Mouse (Mus musculus) lung, postnatal 14 days (tissue): ENCODE measurements around the gene Unc45a.
A peak's percentile ranks its signal among the peaks of the same experiment; 100 is the strongest.

Experiments
- DNase-seq: peaks from one replicate; pipeline ENCODE4 v3.0.0; 2021

Gene Unc45a

GRCm38 (mm10) chr7:80340793-80341192, at the start of gene Unc45a:
Gene Unc45a, minus strand, starts transcription at chr7:80341005.
- DNase-seq: peak; percentile 76

DNA sequence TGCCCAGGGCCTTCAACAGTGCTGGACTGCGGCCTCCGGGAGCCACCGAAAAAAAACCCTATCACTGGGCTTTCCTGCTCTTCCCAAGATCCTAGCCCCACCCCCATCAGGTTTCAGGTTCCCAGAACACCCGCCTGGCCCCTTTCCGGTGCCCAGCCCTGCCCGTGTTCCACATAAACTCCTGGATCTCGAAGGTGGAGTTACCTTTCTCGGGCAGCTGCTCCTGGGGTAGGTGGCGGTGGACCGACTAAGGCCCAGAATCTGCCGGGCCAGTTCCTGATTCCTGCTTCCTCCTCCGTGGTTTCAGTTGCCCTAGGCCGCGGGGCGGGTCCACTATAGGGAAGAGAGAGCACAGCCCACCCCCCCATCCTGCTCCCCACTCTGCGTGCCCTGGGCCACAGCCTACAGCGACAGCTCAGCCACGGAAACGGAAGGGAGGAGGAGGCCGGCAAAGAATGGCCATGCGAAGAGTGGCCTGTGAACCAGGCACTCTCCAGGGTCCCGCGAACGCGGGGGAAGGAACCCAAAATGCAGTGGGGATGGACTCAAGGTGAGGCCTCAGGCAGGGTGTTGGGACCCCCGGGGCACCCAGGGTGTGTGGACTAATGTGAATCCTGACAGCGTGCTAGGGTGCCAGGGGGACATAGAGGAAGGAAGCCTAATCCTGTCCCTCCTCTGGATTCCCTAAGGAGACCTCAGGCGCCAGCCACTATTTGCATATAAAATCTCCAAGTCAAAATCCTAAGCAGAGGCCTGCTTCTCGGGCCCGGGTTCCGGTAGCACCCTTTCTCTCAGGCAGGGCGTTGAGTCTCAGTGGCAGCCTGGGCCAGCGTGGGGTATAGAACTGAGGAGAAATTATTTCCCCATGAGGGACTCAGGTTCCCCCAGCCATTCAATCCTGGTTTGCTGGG, 47.1 kb upstream of the Unc45a start, which contains the start of gene Fes:
Fes (minus strand) TSS at position 314 of the 911 bp plus-strand sequence.
- DNase-seq: peak; percentile 74

DNA sequence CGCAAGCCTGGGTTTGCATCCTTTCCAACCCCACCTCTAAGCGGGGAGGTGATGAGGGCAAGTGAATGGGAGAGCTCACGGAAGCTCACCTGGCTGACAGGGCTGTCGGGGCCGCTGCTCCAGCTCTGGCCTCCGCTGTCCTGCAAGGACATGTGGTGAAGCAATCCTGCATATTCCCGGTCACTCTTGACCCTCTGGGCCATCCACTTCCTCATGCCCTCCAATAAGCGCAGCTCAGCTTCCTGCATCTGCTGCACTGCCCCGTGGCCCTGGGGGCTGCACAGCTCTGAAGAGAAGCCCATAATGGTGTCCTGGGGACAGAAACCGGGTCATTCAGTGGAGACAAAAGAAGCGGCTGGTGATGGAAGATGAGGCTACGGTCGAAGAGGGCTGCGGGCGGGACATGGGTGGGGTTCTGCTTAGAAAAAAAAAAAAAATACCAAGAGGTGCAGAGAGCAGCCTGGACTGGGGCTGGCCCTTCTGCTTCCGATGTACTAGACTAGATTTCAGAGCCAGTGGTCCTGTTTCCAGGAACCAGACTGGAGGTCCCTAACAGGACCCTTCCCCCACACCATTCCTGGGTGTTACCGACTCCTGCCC, 46.3 kb upstream of the Unc45a start:
- peak; percentile 39 for DNase-seq

- peak; percentile 97 for DNase-seq
Observed at GRCm38 (mm10) chr7:80386235-80386930, 45.6 kb upstream of the Unc45a start.

DNA sequence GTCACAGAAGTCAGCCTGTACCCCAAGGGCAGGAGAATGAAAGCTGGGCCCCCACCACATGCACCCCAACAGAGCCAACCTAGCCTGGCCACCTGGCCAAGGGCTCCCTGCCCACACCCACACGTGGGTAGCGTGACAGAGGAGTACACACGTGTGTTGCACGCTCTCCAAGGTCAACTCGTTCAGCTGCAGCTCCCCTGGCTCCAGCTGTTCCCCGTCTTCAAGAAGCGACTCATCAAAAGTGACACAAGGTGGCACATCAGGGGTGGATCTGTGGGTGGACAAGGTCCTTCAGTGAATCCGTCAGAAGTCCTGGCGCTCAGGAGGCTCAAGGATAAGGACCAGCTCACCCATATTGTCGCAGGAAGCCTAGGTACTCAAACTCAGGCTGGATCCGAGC, 42.1 kb upstream of the Unc45a start:
- no peak for DNase-seq

DNA sequence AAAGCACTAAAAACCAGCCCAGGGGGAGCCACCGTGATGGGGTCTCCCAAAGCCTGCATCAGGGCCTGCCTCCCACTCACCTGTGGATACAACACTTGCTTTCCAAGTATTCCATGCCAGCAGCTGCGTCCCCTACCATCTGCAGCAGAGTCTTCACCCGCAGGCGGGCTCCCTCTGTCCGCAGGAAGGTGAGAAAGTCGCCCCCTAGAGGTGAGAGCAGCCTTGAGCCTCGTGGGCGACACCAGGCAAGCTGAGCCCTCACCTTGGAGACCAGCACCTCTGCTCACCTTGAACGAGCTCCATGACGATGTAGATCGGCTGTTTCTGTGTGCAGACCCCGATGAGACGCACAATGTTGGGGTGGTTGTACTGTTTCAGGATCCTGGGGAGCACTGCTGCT, 38.7 kb upstream of the Unc45a start:
- DNase-seq: peak; percentile 61

GRCm38 (mm10) chr7:80377471-80377870, 36.7 kb upstream of the Unc45a start:
- DNase-seq: peak; percentile 71

- no peak for DNase-seq
Observed at GRCm38 (mm10) chr7:80376192-80376591, 35.4 kb upstream of the Unc45a start.

GRCm38 (mm10) chr7:80375376-80376039, 34.7 kb upstream of the Unc45a start:
- DNase-seq: no peak

DNA sequence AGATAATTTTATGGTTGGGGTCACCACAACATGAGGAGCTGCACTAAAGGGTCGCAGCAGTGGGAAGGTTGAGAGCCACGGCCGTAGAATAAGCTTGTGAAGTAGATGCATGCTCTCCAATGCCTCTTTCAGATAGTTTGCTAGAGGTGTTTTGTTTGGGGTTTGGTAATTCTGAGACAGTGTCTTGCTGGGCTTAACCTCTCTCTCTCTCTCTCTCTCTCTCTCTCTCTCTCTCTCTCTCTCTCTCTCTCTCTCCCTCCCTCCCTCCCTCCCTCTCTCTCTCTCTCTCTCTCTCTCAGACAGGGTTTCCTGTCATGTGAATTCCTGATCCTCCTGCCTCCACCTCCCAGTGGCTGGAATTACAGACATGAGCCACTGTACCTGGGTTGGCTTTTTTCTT, 33.9 kb upstream of the Unc45a start:
- no peak for DNase-seq

DNA sequence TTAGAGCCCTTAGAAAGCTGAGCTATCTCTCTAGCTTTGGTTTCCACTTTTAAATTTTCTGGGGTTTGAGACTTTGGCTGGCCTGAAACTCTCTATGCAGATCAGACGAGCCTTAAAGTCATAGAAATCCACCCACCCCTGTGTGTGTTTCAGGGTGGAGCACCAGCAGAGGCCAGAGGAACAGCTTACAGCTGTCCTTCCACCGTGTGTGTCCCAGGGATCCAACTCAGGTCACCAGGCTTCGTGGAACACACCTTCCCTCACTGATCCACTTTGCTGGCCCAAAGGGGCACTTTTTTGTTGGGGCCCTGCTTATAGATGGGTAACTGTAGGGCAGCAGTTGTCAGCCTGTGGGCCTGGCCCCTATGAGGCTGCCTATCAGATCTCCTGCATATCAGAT, 33.5 kb upstream of the Unc45a start:
- DNase-seq: no peak

DNA sequence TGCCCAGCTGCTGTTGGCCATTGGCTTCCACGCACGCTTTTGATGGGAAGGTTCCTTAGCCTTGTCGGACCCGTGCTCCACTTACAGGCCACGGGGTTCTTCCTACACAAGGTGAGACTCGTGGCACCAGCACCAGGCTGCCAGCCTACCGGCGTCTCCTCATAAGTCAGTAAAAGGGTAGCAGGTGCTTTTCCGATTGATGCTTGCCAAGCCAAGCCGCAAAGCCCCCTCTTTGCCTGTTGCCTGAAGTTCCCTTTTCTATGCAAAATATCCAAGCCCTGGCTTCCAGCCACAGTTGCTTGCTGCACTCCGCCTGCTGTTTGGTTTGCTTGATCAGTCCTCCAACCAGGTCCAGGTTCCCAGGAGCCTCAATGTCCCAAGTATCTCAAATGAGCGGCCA, 33.0 kb upstream of the Unc45a start:
- DNase-seq: no peak

DNA sequence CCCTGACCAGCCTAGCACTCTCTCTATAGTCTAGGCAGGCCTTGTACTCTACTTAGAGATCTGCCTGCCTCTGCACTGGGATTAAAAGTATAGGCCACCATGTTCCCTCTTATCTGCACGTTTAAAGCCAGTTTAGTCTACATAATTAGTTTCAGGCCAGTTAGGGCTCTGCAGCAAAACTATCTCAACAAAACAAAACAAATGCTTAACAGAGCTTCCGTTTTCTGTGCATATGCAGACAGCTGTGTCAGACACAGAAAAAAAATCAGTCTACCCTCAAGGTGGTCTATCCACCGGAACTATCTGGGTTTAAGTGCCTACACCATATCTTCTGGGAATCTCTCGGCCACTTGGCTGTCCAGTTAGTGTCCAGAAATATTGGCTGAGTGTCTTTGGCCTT, 32.5 kb upstream of the Unc45a start:
- no peak for DNase-seq

- DNase-seq: no peak
Observed at GRCm38 (mm10) chr7:80372667-80373066, 31.9 kb upstream of the Unc45a start.

DNA sequence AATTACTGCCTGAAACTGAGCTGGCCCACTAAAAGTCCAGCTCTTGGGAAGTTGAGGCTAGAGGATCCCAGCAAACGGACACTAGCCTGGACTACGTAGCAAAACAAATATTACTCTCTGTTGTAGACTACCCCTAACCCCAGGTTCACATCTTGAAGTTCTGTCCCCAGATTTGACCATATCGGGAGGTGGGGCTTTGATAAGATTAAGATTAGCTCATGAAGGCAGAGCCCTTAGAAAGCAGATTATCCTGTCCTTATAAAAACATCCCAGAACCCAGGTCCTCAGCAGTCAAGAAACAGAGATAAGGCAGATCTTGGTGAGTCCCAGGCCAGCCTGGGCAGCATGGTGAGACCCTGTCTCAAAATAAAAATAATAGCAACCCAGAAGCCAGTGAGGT, 31.4 kb upstream of the Unc45a start:
- no peak for DNase-seq

DNA sequence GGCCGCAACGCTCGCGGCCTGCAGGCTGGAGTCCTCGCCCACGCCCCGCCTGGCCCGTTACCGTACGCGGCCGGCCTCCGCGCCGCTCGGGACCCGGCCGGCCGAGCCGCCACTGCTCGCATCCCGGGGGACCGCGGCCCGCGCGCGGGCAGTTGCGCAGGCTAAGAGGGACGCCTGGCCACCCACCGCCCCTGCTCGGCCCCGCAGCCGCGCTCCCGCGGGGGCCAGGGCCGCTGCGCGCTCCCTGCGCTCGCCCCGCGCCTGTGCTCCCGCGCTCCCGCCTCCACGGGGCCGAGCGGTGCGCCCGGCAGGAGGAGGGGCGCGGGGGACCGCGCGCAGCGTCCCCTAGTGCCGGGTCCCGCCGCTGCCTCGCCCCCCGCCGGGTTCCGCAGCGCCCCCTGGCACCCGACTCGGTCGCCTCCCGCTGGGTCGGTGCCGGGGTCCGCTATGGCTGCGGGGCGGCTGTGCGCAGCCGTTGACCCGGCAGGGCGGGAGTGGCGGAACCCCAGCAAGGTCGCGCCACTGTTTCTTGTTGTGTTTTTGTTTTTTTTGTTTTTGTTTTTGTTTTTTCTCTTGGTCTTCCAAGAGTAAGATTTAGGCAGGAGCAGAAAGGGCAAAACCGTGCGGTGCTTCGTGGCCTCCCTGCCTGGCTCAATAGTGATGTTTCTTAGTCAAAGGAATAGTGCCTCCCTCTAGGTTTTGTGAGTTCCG, 30.4 kb upstream of the Unc45a start, which contains the start of gene Man2a2:
Man2a2 (minus strand) TSS at position 335 of the 711 bp plus-strand sequence.
- DNase-seq: peak; percentile 86

- DNase-seq: peak; percentile 76
Observed at GRCm38 (mm10) chr7:80370649-80371040, 29.8 kb upstream of the Unc45a start.

GRCm38 (mm10) chr7:80369967-80370431, 29.2 kb upstream of the Unc45a start:
- no peak for DNase-seq

GRCm38 (mm10) chr7:80369461-80369860, 28.7 kb upstream of the Unc45a start:
- DNase-seq: no peak

- DNase-seq: no peak
Observed at GRCm38 (mm10) chr7:80368635-80369421, 28.0 kb upstream of the Unc45a start.

DNA sequence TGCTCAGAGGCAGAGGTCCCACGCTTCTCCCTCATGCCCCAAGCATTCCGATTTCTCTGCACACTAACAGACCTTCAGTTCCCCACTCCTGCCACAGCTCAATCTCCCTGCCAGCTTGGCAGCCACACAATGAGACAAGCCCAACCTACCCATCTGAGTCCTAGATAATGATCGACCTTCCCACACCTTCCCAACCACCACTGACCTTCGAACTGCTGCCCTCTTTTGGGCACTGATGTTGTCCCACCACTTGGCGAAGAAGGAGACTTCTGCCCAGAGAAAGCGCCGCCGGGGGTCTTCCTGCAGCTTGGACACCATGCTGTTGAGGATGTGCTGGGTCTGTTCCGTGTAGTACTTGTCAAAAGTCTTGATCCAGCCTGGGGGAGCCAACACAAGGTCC, 27.2 kb upstream of the Unc45a start:
- no peak for DNase-seq
